Mouse (Mus musculus): ENCODE data around the gene Zfp467.

GRCm38 (mm10) chr6:48452771-48453170 lies 7.1 kb upstream of the Zfp467 start:
- TF ChIP-seq CTCF (IDR thresholded peaks at IDR 0.05; ENCODE audit: extremely low read depth, insufficient read depth, low read length) (no peak), POLR2A (IDR thresholded peaks at IDR 0.05; ENCODE audit: extremely low read depth, insufficient read depth, low read length) (no peak)

Data from cortical plate, adult 2 months (tissue).